Mouse (Mus musculus) kidney, adult 2 months (tissue): ENCODE results near the gene Mrpl21. TPM values are rescaled to one million over a fixed set of nuclear protein-coding genes. Genes with fewer than 3 reads are reported as not detected.

Source experiments
- DNase-seq: peaks from one replicate; pipeline ENCODE4 v3.0.0; 2021
- H3K27ac ChIP-seq: fragments of 200-500 bp; 2 replicates; pipeline ENCODE4 v1.5.1; 2012; ENCODE audit warnings: low read depth, low read length, control low read depth, inconsistent platforms; ENCODE audit not compliant: insufficient read depth
- H3K27me3 ChIP-seq: fragments of 200-500 bp; replicated peaks from 2 replicates; pipeline ENCODE4 v1.6.1; 2012; ENCODE audit warnings: mild to moderate bottlenecking, moderate library complexity, low read length, inconsistent platforms; ENCODE audit not compliant: control insufficient read depth, insufficient read depth
- H3K36me3 ChIP-seq: fragments of 200-500 bp; 2 replicates; pipeline ENCODE4 v1.6.1; 2012; ENCODE audit warnings: mild to moderate bottlenecking, moderate library complexity, low read length, inconsistent platforms; ENCODE audit not compliant: control insufficient read depth, insufficient read depth
- H3K4me1 ChIP-seq: fragments of 200-500 bp; 2 replicates; pipeline ENCODE4 v1.6.1; 2011; ENCODE audit warnings: low read length; ENCODE audit not compliant: control insufficient read depth, insufficient read depth
- H3K4me3 ChIP-seq: fragments of 200-500 bp; 2 replicates; pipeline ENCODE4 v1.5.1; 2011; ENCODE audit warnings: mild to moderate bottlenecking, low read depth, low read length, control low read depth; ENCODE audit not compliant: insufficient read depth
- CTCF ChIP-seq: fragments of 200-500 bp; conservative IDR thresholded peaks from 2 replicates; pipeline ENCODE4 v1.5.1; 2011; ENCODE audit warnings: low read depth, mild to moderate bottlenecking, control low read depth, low read length, moderate library complexity, mixed read lengths; ENCODE audit not compliant: insufficient read depth, insufficient read length
- POLR2A ChIP-seq: fragments of 200-500 bp; IDR thresholded peaks from one replicate; pipeline ENCODE4 v1.6.1; 2011; ENCODE audit warnings: low read depth, low read length, control low read depth
- WGBS: fragments of 180-500 bp; shearing (Covaris S2); methylation state at CpG from one replicate; pipeline ENCODE4 v1.1.7; 2018; 5-methylcytosine and 5-hydroxymethylcytosine counted together
- polyA plus RNA-seq: library from polyadenylated mRNA; depleted of rRNA; stranded (reverse); fragments of >200 nt; gene quantifications from 2 replicates; pipeline ENCODE4 v1.2.3, GENCODE M21; 2012

The Mrpl21 gene
- polyA plus RNA-seq, 1 experiment, result 75.0 TPM

DNA sequence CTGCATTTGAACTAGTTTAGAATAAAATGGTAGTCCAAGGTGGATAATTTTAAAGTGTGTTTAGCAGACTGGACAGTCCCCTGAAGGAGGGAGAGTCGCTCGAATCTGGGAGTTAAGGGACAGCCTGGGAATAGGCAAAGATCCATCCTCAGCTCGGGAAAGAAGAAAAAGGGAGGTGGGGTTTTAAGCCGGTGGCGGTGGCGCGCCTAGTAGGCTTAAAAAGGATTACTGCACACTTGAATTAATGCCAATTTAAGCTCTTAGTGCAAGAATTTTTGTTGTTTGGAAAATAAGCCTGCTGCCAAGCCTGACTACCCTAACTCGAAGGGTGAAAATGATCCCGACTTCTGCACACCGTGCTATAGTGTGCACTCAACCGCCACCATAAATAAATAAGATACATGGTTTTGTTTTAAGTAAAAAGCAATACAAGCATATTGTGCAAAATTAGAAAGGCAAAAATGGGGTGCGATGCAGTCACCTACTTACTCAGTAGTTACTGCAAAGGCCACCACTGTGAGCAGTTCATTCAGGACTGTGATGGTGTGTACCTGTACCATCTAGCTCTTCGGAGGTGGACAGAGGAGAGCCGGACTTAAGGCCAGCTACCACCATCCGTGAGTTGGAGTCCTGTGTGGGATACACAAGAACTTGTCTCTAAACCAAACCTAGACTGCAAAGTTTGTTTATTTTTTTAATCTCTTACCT is 43.2 kb downstream of the Mrpl21 start:
- Histone ChIP-seq H3K4me1 (peaks cover 25% of the 10 kb centered on the region), H3K27ac (peak overlapping the region; percentile 97), H3K27me3 (no peaks in the 10 kb centered on the region), H3K4me3 (peak overlapping the region; percentile 40), H3K36me3 (no peaks in the 10 kb centered on the region)
- 7% methylated on average over 15 of the region's 15 CpGs for WGBS
- DNase-seq, result no peak
- TF ChIP-seq CTCF (no peak), POLR2A (no peak)

DNA sequence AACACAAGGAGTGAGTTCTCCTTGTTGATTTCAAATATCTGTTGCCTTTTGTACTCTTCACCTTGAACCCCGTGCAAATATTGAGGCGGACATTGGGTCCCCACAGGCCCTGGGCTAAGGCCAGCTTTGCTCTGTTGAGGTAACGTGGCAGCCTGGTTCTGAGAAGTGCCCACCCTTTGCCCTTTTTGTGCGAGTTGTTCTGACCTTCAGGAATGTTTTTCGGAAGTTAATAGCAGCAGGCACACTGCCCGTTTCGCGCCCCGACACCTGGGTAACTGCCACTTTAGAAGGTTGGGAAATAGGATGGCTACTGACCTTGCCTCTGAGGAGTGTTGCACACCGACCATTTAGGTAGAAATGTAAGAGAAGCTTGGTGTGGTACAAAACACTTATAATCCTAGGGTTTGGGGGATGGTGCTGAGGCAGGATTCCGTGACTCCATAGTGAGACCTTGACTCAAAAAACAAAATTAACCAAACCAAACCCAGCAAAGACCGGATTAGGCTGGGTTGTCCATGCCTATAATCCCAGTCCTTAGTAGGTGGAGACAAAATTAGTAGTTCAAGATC is 43.9 kb downstream of the Mrpl21 start:
- no peaks in the 10 kb centered on the region for H3K27me3 ChIP-seq
- no peaks in the 10 kb centered on the region for H3K36me3 ChIP-seq
- H3K4me1 ChIP-seq, result peaks cover 26% of the 10 kb centered on the region
- no peak overlapping the region for H3K4me3 ChIP-seq
- peak; percentile 94 for DNase-seq
- WGBS, result 35% methylated on average over 12 of the region's 12 CpGs
- TF ChIP-seq CTCF (no peak), POLR2A (no peak)
- H3K27ac ChIP-seq, result peak overlapping the region; percentile 97

DNA sequence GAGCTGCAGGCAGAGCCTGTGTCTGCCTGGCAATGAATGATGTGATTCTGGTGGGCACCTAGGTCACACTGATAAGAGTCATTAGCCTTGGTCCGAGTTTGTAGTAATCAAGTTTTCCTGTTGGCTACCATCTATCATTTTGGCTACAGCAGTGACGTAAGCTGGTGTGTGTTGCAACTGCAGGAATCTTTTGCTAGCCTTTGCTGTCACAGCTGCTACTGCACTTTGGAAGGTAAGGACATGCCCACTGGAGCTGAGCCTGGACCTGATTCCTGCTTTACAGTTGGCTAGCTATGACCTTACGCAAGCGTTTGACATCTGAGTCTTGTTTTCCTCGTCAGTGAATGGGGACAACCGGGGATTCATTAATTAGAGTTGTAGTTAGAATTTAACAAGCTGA is 50.5 kb downstream of the Mrpl21 start:
- Histone ChIP-seq H3K27me3 (no peaks in the 10 kb centered on the region), H3K4me1 (peaks cover 65% of the 10 kb centered on the region), H3K36me3 (no peaks in the 10 kb centered on the region), H3K4me3 (no peak overlapping the region), H3K27ac (peak overlapping the region; percentile 80)
- 24% methylated on average over 6 of the region's 6 CpGs for WGBS
- DNase-seq, result peak; percentile 96
- TF ChIP-seq POLR2A (no peak), CTCF (0 out of 2 replicates have a peak, but pooled peaks have one; percentile 0)

DNA sequence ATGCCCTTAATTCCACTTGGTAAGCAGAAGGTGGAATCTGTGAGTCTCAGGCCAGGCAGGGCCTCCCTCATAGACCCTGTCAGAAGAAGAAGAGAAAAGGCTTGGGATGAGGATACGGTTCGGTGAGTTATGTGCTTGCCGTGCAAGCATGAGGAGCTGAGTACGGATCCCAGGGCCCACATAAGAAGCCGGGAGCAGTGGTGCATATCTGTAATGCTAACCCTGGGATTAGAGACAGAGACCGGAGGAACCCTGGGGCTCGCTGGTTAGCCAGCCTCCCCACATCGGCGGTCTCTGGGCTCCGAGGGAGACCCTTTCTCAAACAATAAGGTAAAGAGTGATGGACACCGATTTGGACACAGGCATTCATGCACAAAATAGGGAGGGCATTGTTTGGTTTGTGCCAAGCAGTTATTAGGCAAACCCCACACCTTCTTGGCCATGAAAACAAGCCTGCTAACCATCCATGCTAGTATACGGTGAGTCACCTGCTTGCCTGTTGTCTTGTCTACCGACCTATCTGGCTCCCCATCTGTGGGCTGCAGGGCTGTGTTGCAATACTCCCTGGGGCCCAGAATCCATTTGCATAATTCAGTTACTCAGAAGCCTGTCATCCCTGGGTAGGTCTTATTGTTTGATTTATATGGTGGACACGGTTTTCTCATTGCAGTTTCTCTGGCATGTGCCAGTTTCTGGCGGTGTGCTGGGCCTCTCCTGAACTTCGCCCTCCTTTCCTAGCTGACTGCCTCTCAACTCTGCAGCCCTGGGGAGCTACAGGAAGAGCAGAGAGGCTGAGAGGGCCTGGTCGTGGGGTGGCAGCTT is 51.2 kb downstream of the Mrpl21 start:
- peak; percentile 84 for DNase-seq
- TF ChIP-seq POLR2A (no peak), CTCF (no peak)
- Histone ChIP-seq H3K27me3 (no peaks in the 10 kb centered on the region), H3K4me3 (peak overlapping the region; percentile 15), H3K27ac (peak overlapping the region; percentile 89), H3K4me1 (peaks cover 63% of the 10 kb centered on the region), H3K36me3 (no peaks in the 10 kb centered on the region)
- 33% methylated on average over 17 of the region's 17 CpGs for WGBS

DNA sequence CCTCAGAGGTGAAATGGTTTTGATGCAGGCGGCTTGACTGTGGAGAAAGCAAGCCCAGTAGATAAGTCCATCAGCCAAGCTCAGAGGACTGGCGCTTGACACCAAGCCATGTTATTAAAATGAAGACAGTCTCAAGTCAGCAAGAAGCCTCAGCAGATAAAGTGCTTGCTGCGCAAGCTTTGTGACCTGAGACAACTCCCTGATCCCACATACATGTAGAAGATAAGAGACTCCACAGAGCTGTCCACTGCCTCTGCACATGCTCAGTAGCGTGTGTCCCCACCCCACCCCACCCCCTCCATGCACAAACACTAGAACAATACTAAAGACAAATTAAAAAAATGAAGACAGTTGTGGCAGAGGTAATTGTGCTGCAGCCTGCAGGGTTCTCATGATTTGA is 51.8 kb downstream of the Mrpl21 start:
- no peak for DNase-seq
- TF ChIP-seq POLR2A (no peak), CTCF (no peak)
- Histone ChIP-seq H3K4me3 (no peak overlapping the region), H3K4me1 (peaks cover 64% of the 10 kb centered on the region), H3K27ac (peak overlapping the region; percentile 27), H3K27me3 (no peaks in the 10 kb centered on the region), H3K36me3 (no peaks in the 10 kb centered on the region)
- 52% methylated on average over 4 of the region's 4 CpGs for WGBS

DNA sequence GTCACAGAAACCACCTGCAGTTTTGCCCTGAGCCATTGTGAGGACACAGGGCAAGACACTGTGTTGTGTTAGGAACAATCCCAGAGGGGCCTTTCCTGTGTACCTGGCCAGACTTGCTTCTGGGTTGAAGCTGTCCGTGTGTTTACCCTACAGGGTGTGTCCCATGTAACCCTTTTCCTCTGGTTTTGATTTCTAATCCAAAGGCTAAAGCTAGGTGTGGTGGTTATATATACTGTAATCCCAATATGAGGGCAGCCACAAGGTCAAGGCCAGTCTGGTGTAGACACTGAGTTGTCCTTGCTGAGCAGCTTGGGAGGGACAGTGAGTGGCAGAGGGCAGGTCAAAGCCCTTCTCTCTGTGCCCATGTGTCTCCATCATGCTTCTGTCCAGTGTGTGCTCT is 53.2 kb downstream of the Mrpl21 start:
- 30% methylated on average over 1 of the region's 1 CpGs for WGBS

More for the DNA sequence above, 53.2 kb downstream of the Mrpl21 start:
- no peaks in the 10 kb centered on the region for H3K27me3 ChIP-seq
- H3K27ac ChIP-seq, result no peak overlapping the region
- H3K36me3 ChIP-seq, result no peaks in the 10 kb centered on the region
- TF ChIP-seq CTCF, result no peak
- no peak for TF ChIP-seq POLR2A
- no peak for DNase-seq
- peaks cover 57% of the 10 kb centered on the region for H3K4me1 ChIP-seq
- no peak overlapping the region for H3K4me3 ChIP-seq
